Comparison of ENCODE assay signal across 8 mouse cellular contexts in genomic region chr11:118793639-118794021, GRCm38 (mm10).
DNase-seq lines count a peak whose midpoint lies in the region; ATAC-seq lines count a peak whose summit lies in the region.

No protein-coding gene starts in this region.

- H3K36me3 ChIP-seq in forebrain, embryonic 12.5 days (replicated peaks) = no peaks in the 10 kb centered on the region
- no peaks in the 10 kb centered on the region for H3K36me3 ChIP-seq in midbrain, embryonic 15.5 days (replicated peaks)
- H3K36me3 ChIP-seq in liver, embryonic 12.5 days = no peaks in the 10 kb centered on the region
- H3K36me3 ChIP-seq in kidney, embryonic 14.5 days (ENCODE audit: control insufficient read depth, insufficient read depth, low read length) = no peaks in the 10 kb centered on the region

- no peaks in the 10 kb centered on the region for H3K9me3 ChIP-seq in forebrain, embryonic 12.5 days
- H3K9me3 ChIP-seq in midbrain, embryonic 15.5 days = no peaks in the 10 kb centered on the region
- H3K9me3 ChIP-seq in liver, embryonic 12.5 days (replicated peaks) = no peaks in the 10 kb centered on the region
- no peaks in the 10 kb centered on the region for H3K9me3 ChIP-seq in kidney, embryonic 14.5 days (ENCODE audit: control insufficient read depth, low read length)

- WGBS in forebrain, embryonic 12.5 days = 33% methylated on average over 16 of the region's 16 CpGs
- 20% methylated on average over 16 of the region's 16 CpGs for WGBS in midbrain, embryonic 15.5 days
- WGBS in liver, embryonic 12.5 days (ENCODE audit: insufficient replicate concordance) = 67% methylated on average over 16 of the region's 16 CpGs
- WGBS in kidney, embryonic 14.5 days = 71% methylated on average over 16 of the region's 16 CpGs

- peak overlapping the region; percentile 95 for H3K27ac ChIP-seq in forebrain, embryonic 12.5 days
- H3K27ac ChIP-seq in midbrain, embryonic 15.5 days = peak overlapping the region; percentile 93
- no peak overlapping the region for H3K27ac ChIP-seq in liver, embryonic 12.5 days
- no peak overlapping the region for H3K27ac ChIP-seq in kidney, embryonic 14.5 days (ENCODE audit: low read depth, low read length)

- H3K4me1 ChIP-seq in forebrain, embryonic 12.5 days = peaks cover 55% of the 10 kb centered on the region
- peaks cover 43% of the 10 kb centered on the region for H3K4me1 ChIP-seq in midbrain, embryonic 15.5 days
- no peaks in the 10 kb centered on the region for H3K4me1 ChIP-seq in liver, embryonic 12.5 days
- H3K4me1 ChIP-seq in kidney, embryonic 14.5 days (ENCODE audit: control insufficient read depth, insufficient read depth, low read length) = no peaks in the 10 kb centered on the region

- ATAC-seq in forebrain, embryonic 12.5 days (ENCODE audit: low FRiP score) = peak; percentile 85
- ATAC-seq in midbrain, embryonic 15.5 days (replicated peaks) = peak; percentile 72
- no peak for ATAC-seq in liver, embryonic 12.5 days
- no peak for ATAC-seq in kidney, embryonic 14.5 days (ENCODE audit: low FRiP score, low TSS enrichment)

- no peaks in the 10 kb centered on the region for H3K27me3 ChIP-seq in forebrain, embryonic 12.5 days
- H3K27me3 ChIP-seq in midbrain, embryonic 15.5 days (replicated peaks) = no peaks in the 10 kb centered on the region
- H3K27me3 ChIP-seq in liver, embryonic 12.5 days (replicated peaks) = no peaks in the 10 kb centered on the region
- no peaks in the 10 kb centered on the region for H3K27me3 ChIP-seq in kidney, embryonic 14.5 days (ENCODE audit: control insufficient read depth, insufficient read depth, low read length)

- DNase-seq in cerebellum, adult 11-12 months = peak; percentile 73
- DNase-seq in layer of hippocampus, adult 8-10 months (ENCODE audit: low spot score in 2 of 2) = peak; percentile 85 to 87
- no peak for DNase-seq in B cell, adult 2 months
- no peak for DNase-seq in testis, postnatal 14 days (ENCODE audit: low spot score)

- H3K4me3 ChIP-seq in forebrain, embryonic 12.5 days (replicated peaks) = no peak overlapping the region
- no peak overlapping the region for H3K4me3 ChIP-seq in midbrain, embryonic 15.5 days
- H3K4me3 ChIP-seq in liver, embryonic 12.5 days = no peak overlapping the region
- H3K4me3 ChIP-seq in kidney, embryonic 14.5 days (ENCODE audit: low read length) = no peak overlapping the region

- no peak overlapping the region for H3K4me2 ChIP-seq in forebrain, embryonic 12.5 days
- H3K4me2 ChIP-seq in midbrain, embryonic 15.5 days = no peak overlapping the region
- no peak overlapping the region for H3K4me2 ChIP-seq in liver, embryonic 12.5 days
- H3K4me2 ChIP-seq in kidney, embryonic 14.5 days (replicated peaks; ENCODE audit: low read depth, low read length) = no peak overlapping the region

- no peak overlapping the region for H3K9ac ChIP-seq in forebrain, embryonic 12.5 days
- no peak overlapping the region; the same call in 1 of the 2 replicates for H3K9ac ChIP-seq in midbrain, embryonic 15.5 days
- no peak overlapping the region for H3K9ac ChIP-seq in liver, embryonic 12.5 days
- no peak overlapping the region for H3K9ac ChIP-seq in kidney, embryonic 14.5 days (ENCODE audit: low read depth, low read length)

Comparison
In these comparisons a context has a peak if more than half of its experiments do, and no peak if none do; other contexts are left out.
1. DNase-seq: peak in cerebellum, adult 11-12 months (single experiment) and layer of hippocampus, adult 8-10 months (2 of 2); none in B cell, adult 2 months (0 of 2) and testis, postnatal 14 days (single experiment).
2. ATAC-seq: peak in forebrain, embryonic 12.5 days (single experiment) and midbrain, embryonic 15.5 days (single experiment); none in liver, embryonic 12.5 days (single experiment) and kidney, embryonic 14.5 days (single experiment).
3. H3K27ac ChIP-seq: peak in forebrain, embryonic 12.5 days (single experiment) and midbrain, embryonic 15.5 days (single experiment); none in liver, embryonic 12.5 days (single experiment) and kidney, embryonic 14.5 days (single experiment).